Mouse (Mus musculus) hindbrain, embryonic 10.5 days (tissue): ENCODE data around the gene Klhl8. TPM values are rescaled to one million over a fixed set of nuclear protein-coding genes. Genes with fewer than 3 reads are reported as not detected.
"Not testable (repeated sequence)": the region's sequence is repeated elsewhere in the genome, so short reads cannot be mapped to it uniquely, and the experiment has no call there.

ENCODE experiments used
- DNase-seq: peaks from one replicate; pipeline ENCODE4 v3.0.0-alpha.2; 2017; ENCODE audit warnings: low spot score
- H3K27ac ChIP-seq: fragments of 300-500 bp; sonication (generic); 2 replicates; pipeline ENCODE4 v1.5.1; 2016; ENCODE audit warnings: mild to moderate bottlenecking, moderate library complexity
- H3K27me3 ChIP-seq: fragments of 300-500 bp; sonication (generic); 2 replicates; pipeline ENCODE4 v1.6.1; 2016; ENCODE audit warnings: mild to moderate bottlenecking; ENCODE audit not compliant: poor library complexity, insufficient read depth, severe bottlenecking
- H3K36me3 ChIP-seq: fragments of 300-500 bp; sonication (generic); 2 replicates; pipeline ENCODE4 v1.6.1; 2016; ENCODE audit warnings: mild to moderate bottlenecking, moderate library complexity
- H3K4me1 ChIP-seq: fragments of 300-500 bp; sonication (generic); replicated peaks from 2 replicates; pipeline ENCODE4 v1.6.1; 2016; ENCODE audit warnings: mild to moderate bottlenecking
- H3K4me3 ChIP-seq: fragments of 300-500 bp; sonication (generic); 2 replicates; pipeline ENCODE4 v1.5.1; 2016; ENCODE audit warnings: mild to moderate bottlenecking, moderate library complexity
- H3K9me3 ChIP-seq: fragments of 300-500 bp; sonication (generic); 2 replicates; pipeline ENCODE4 v1.6.1; 2016; ENCODE audit warnings: mild to moderate bottlenecking, moderate library complexity
- whole genome bisulfite sequencing: fragments of 180-500 bp; shearing (Covaris S2); methylation state at CpG from one replicate; pipeline ENCODE4 v1.1.7; 2016; 5-methylcytosine and 5-hydroxymethylcytosine counted together
- polyA plus RNA-seq: library from polyadenylated mRNA; unstranded; fragments of >200 nt; fragmentation: Nextera tagmentation; extraction: Ambion mirVana; gene quantifications from 2 replicates; pipeline ENCODE4 v1.2.1, GENCODE M21; 2016

Klhl8 gene
- polyA plus RNA-seq: 12.7 and 12.8 TPM in 2 replicates

DNA sequence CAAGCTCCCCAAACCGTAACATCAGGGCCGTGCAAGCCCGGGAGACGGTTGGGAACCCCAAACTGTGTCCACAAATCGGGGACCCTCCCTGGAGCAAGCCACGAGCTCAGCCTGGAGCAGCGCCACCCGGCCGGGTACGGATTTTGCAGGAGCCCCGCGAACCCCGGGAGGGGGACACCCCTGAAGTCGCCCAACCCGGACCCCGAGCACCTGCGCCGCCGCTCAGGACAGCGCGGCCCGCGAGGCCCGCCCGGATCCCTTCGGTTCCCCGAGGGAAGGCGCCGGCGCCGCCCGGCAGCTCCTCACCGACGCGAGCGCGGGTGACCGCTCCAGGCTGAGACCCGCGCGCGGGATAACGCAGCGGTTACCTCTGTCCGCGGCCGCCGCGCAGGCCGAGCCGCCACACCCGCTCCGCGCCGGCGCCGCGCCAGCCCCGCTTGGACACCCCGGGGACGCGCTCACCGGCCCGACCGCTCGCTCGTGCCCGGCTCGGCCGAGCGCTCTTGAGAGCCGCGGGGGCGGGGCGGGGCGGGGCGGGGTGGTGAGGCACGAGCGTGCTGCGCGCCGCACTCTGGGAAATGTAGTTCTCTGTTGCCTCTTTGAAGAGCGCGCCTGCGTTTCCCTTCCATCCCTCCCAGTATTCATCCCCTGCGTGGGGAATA, at the start of gene Klhl8:
Gene Klhl8, minus strand, starts transcription at position 512 of the 662 bp plus-strand sequence.
- peak within 1 kb of the TSS; percentile 88 for H3K4me3 ChIP-seq
- no peaks in the 10 kb centered on the region for H3K27me3 ChIP-seq
- DNase-seq: peak; percentile 85
- H3K27ac ChIP-seq: peak within 1 kb of the TSS; percentile 91
- H3K4me1 ChIP-seq: peaks cover 18% of the 10 kb centered on the region
- under 1% methylated on average over 85 of the region's 86 CpGs for WGBS
- H3K36me3 ChIP-seq: no peaks in the 10 kb centered on the region
- H3K9me3 ChIP-seq: no peaks in the 10 kb centered on the region

DNA sequence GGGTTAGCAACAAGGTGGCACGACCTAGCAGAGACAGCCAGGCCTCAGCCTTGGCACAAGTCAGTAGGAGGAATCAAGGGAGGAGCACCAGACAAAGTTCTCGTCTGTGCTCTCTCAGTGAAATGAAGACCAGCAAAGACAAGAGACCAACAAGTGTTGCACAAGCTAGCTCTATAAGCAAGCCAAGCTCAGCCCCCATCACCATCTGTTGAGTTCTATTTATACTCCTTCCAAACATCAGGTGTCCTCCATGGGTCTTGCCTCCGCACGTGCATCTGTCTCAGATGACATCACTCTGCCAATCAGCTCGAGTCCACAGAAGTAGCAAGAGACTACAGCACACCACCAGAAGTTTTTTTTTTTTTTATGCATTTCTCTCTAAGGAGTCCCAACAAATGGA, 43.6 kb upstream of the Klhl8 start:
- 85% methylated on average over 5 of the region's 5 CpGs for WGBS
- DNase-seq: no peak

DNA sequence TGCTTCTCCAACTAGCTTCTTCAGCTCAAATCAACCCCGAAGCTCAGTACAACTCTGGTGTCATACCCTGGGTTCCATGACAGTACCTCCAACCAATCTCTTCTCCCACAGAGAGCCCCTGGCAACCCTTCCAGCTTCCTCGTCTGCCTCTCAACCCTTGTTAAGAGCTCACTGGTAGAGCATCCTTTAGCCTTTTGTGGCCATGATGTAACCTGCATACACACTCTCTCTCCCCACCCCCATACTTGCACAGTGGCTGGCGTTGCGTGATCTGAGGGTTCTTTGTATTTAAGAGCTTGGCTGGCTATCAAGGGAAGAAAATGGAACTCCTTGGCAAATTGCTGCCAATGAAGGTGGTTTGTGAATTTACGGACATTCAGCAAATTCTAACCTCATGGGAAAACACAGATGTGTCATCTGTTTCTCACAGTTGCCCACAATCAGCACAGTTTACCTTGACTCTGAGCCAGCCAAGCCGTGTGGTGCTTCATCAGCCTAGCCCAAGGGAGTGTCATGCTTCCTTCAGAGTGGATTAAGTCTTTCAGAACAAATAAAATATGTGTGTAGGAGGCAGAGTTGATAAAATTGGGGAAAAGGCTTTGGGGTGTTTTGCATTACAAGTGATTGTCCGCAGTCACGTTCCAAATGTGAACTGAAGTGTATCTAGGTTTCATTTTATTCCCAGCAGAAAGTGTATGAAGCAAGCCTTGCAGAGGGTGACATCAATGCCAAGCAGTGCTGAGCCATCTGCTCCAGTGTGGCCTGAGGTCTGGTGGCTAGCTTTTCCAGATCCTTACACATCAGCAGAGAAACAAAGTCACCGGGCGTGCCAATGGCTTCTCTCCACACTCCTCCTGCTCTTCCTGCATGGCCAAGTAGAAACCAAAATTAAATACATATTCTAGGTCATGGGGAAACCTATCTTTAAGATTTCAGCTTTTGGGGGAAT, 42.4 kb upstream of the Klhl8 start:
- Histone ChIP-seq H3K4me1 (no peaks in the 10 kb centered on the region), H3K36me3 (no peaks in the 10 kb centered on the region), H3K27ac (no peak overlapping the region), H3K27me3 (no peaks in the 10 kb centered on the region), H3K9me3 (no peaks in the 10 kb centered on the region), H3K4me3 (no peak overlapping the region)
- no peak for DNase-seq
- 90% methylated on average over 10 of the region's 10 CpGs for WGBS

More for the DNA sequence above, 43.6 kb upstream of the Klhl8 start:
- no peaks in the 10 kb centered on the region for H3K4me1 ChIP-seq
- H3K27me3 ChIP-seq: no peaks in the 10 kb centered on the region
- H3K27ac ChIP-seq: no peak overlapping the region
- no peaks in the 10 kb centered on the region for H3K36me3 ChIP-seq
- no peaks in the 10 kb centered on the region for H3K9me3 ChIP-seq
- H3K4me3 ChIP-seq: no peak overlapping the region

DNA sequence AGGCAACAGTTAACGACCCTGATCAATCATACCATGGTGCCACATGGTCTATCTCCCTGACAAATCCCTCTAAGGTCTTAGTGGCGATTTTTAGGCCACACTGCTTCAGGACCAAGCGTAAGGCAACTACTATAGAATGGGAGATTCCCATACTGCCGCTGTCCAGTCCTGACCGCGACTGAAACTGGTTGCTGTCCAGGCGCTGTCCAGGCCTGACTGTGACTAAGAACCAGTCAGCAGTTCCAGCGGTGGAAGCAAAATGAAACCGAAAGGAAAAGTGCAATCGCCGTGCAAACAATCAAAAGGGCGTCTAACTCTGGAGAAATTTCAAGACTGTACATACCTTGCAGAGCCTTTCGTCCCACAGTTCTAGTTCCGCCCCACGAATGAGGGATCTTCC, 39.1 kb upstream of the Klhl8 start:
- not testable (repeated sequence) for H3K9me3 ChIP-seq, H3K27ac ChIP-seq, H3K27me3 ChIP-seq, H3K36me3 ChIP-seq, H3K4me1 ChIP-seq, H3K4me3 ChIP-seq, DNase-seq
- 95% methylated on average over 15 of the region's 15 CpGs for WGBS

DNA sequence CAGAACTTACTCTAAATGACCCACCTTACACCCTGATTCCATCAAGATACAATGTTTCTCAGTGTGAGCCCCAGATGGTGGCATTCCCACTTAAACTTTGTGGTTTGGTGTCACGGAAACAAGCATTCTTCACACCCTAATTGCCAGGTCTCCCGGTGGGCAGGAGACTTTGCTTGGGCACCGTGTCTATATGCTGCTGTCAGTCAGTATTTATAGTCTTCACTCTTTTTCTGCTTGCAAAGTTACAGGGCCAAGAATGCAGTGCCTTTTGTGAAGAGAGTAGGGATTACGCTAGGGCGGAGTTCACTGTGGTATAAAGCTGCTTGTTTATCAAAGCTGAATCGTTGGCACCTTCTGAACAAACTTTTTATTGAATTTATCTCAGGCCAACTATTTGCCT, 32.1 kb upstream of the Klhl8 start:
- H3K9me3 ChIP-seq: no peaks in the 10 kb centered on the region
- WGBS: 60% methylated on average over 6 of the region's 6 CpGs
- H3K36me3 ChIP-seq: no peaks in the 10 kb centered on the region
- no peak overlapping the region for H3K4me3 ChIP-seq
- H3K27me3 ChIP-seq: peaks cover 19% of the 10 kb centered on the region; the same call in 1 of the 2 replicates
- no peak for DNase-seq
- H3K27ac ChIP-seq: no peak overlapping the region
- H3K4me1 ChIP-seq: peaks cover 38% of the 10 kb centered on the region

DNA sequence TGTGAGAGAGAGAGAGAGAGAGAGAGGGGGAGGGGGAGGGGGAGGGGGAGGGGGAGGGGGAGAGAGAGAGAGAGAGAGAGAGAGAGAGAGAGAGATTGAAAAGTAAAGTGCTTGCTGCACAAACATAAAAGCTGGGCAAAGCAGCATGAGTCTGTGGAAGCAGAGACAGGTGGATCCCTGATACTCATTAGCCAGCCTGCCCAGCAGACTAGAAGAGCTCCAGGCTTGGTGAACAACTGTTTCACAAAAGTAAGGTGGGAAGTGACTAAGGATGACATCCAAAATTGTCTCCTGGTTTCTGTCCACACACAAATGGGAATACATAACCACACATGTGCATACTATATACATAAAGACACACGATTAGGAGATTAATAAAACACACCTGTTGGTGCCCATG, 28.8 kb upstream of the Klhl8 start:
- H3K9me3 ChIP-seq: no peaks in the 10 kb centered on the region
- peaks cover 19% of the 10 kb centered on the region; the same call in 1 of the 2 replicates for H3K27me3 ChIP-seq
- no peak for DNase-seq
- H3K27ac ChIP-seq: no peak overlapping the region
- 85% methylated on average over 1 of the region's 1 CpGs for WGBS
- H3K36me3 ChIP-seq: no peaks in the 10 kb centered on the region
- no peak overlapping the region for H3K4me3 ChIP-seq
- peaks cover 55% of the 10 kb centered on the region for H3K4me1 ChIP-seq

DNA sequence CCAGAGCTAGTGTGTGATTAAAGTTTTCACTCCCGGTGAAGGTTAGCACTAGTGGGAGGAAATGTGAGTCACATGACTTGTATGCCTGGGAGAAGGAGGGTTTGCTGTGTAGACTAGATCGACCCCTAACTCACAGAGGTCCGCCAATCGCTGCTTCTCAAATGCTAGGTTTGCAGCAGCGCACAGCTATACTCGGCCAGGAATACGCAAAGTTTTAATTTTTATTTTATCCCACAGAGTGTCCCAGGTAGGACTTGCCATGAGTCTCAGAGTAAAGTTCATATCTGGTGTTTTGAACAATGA, 28.2 kb upstream of the Klhl8 start:
- no peak for DNase-seq
- peaks cover 53% of the 10 kb centered on the region for H3K4me1 ChIP-seq
- H3K9me3 ChIP-seq: no peaks in the 10 kb centered on the region
- peak overlapping the region; percentile 74; the same call in 1 of the 2 replicates for H3K27ac ChIP-seq
- peak overlapping the region; percentile 24; the same call in 1 of the 2 replicates for H3K4me3 ChIP-seq
- H3K36me3 ChIP-seq: no peaks in the 10 kb centered on the region
- peaks cover 19% of the 10 kb centered on the region; the same call in 1 of the 2 replicates for H3K27me3 ChIP-seq
- WGBS: 60% methylated on average over 7 of the region's 7 CpGs

DNA sequence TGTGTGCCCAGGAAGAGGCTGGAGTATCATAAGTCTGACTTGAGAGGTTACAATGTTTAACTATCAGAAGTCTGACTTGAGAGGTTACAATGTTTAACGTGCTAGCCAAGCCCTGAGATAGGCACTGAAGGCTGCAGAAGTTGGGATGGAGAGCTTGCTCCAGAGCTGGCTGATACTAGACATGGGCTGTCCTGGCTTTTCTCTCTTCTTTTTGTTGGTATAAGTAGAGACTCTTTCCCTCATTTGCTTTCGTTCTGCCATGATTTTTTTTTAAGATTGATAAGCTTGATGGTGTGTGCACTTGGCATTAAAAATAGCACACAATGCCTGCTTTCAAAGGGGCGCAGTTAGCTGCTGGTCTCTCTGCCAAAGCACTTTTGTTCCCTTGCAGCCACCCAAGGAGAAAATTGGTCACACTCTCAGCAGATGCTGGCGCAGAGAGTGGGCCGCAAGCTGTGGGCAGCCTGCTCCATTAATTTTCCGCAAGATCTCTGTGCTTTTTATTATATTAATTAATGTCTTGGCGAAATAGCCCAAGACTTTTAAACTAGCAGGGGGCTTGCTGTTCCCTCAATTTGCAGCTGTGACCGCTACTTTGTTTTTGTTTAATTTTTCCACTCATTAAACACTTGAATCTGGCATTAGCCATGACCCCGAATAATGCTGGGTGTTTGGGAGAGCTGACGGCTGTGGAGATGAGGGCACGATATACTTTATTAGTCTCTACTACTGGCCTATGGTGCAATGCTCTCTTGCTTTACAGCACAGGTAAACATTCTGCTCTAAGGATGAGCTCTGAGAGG, 27.7 kb upstream of the Klhl8 start:
- DNase-seq: peak; percentile 61
- Histone ChIP-seq H3K36me3 (no peaks in the 10 kb centered on the region), H3K27me3 (peaks cover 19% of the 10 kb centered on the region; the same call in 1 of the 2 replicates), H3K27ac (peak overlapping the region; percentile 74), H3K4me3 (peak overlapping the region; percentile 24), H3K9me3 (no peaks in the 10 kb centered on the region), H3K4me1 (peaks cover 47% of the 10 kb centered on the region)
- WGBS: 31% methylated on average over 11 of the region's 11 CpGs

DNA sequence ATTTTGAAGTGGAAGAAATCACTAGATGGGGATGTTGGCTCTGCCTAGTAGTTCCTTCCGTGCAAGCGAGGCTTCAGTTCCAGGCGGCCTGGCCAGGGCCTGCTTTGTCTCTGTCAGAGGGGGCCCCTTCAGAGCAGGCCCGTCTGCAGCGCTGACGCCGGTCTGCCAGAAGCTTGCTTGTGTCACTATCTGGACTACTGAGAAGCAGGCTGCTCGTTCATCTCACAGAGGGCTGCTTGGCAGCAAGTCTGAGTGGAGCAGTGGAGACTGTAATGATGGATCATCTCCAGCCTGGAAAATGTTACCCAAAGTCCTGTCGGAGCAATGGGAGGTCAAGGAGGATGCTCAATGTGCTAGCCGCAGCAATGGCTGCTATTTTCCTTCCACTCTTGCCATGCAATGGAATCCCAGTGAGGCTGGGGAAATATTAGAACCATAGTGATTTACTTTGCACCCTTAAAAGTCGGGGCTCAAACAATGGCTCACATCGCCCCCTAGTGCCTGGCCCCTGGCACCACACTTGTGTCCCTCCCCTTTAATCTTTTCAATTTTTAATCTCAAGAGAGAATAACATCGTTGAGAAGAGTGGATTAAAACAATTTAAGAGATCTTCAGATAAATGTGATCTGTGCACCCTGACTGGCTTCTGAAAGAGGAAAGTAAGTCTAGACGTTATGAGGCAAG, 26.0 kb upstream of the Klhl8 start:
- Histone ChIP-seq H3K27me3 (peaks cover 16% of the 10 kb centered on the region; the same call in 1 of the 2 replicates), H3K27ac (peak overlapping the region; percentile 81)

DNA sequence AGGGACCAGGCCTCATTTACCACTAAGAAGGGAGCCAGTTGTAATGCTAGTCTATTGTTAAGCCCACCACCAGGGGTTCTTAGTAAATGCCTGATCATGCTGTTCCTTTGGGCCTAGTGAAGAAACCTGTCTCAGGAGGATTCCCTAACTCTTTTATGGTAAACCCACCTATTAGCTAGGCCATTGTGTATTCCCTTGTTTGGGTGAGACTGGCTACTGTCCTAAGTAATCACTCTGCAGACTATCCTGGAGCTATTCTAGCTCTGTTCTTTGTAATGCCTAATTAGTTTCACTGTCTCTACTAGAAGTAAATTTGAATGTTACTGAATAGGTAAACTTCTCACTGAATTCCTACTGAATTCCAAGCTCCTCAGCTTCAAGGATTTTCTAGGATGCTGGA, 20.9 kb upstream of the Klhl8 start:
- not testable (repeated sequence) for H3K36me3 ChIP-seq, H3K27ac ChIP-seq, H3K27me3 ChIP-seq, H3K4me3 ChIP-seq, DNase-seq, H3K4me1 ChIP-seq, H3K9me3 ChIP-seq

More for the DNA sequence above, 26.0 kb upstream of the Klhl8 start:
- H3K9me3 ChIP-seq: peaks cover 4% of the 10 kb centered on the region; the same call in 1 of the 2 replicates
- peaks cover 41% of the 10 kb centered on the region for H3K4me1 ChIP-seq
- H3K4me3 ChIP-seq: no peak overlapping the region
- H3K36me3 ChIP-seq: no peaks in the 10 kb centered on the region
- WGBS: 57% methylated on average over 14 of the region's 14 CpGs
- peak; percentile 40 for DNase-seq

DNA sequence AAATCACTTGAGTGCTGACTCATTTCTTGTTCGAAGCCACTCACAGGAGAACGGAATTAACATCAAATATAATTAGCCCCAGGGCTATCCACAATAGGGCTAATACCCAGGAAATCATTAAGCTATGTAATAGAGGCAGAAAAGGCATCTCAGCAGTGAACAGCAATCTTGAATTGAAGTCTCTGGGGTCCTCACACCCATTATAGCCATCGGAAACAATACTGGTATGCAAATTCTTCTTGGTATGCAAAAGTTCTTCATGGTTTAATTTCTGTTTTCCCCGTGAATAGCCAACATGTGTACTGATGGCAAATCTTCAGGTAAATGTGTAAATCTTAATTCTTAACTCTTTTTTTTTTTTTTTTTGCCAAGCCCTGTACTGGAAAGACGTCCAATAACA, 19.5 kb upstream of the Klhl8 start:
- peaks cover 5% of the 10 kb centered on the region for H3K4me1 ChIP-seq
- H3K4me3 ChIP-seq: no peak overlapping the region
- WGBS: 88% methylated on average over 5 of the region's 5 CpGs
- 0 out of 2 replicates have a peak, but pooled peaks cover 6% of the 10 kb centered on the region for H3K27me3 ChIP-seq
- H3K9me3 ChIP-seq: peaks cover 4% of the 10 kb centered on the region; the same call in 1 of the 2 replicates
- no peak for DNase-seq
- no peaks in the 10 kb centered on the region for H3K36me3 ChIP-seq
- H3K27ac ChIP-seq: no peak overlapping the region

DNA sequence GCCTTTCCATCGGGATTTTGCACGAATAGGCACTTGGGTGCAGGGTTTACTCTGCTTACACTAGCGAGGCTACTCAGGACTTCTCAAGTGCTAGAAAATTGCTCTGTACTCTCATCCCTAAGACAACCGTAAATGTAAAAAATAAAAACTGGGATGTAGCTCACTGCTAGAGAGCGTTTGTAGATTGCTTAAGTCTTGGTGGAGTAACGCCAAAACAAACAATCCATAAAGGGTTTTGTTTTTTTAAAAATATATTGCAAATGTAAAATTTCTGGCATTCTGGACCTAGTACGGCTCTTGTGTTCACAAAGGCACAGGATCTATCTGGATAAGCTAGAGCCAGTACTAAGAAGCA, 17.1 kb upstream of the Klhl8 start:
- H3K36me3 ChIP-seq: no peaks in the 10 kb centered on the region
- H3K27me3 ChIP-seq: 0 out of 2 replicates have a peak, but pooled peaks cover 6% of the 10 kb centered on the region
- H3K27ac ChIP-seq: no peak overlapping the region
- H3K9me3 ChIP-seq: peaks cover 4% of the 10 kb centered on the region; the same call in 1 of the 2 replicates
- no peak overlapping the region for H3K4me3 ChIP-seq
- no peak for DNase-seq
- WGBS: 90% methylated on average over 7 of the region's 7 CpGs
- peaks cover 5% of the 10 kb centered on the region for H3K4me1 ChIP-seq
